ENCODE assay signal across 22 mouse cellular contexts in the genomic region with DNA sequence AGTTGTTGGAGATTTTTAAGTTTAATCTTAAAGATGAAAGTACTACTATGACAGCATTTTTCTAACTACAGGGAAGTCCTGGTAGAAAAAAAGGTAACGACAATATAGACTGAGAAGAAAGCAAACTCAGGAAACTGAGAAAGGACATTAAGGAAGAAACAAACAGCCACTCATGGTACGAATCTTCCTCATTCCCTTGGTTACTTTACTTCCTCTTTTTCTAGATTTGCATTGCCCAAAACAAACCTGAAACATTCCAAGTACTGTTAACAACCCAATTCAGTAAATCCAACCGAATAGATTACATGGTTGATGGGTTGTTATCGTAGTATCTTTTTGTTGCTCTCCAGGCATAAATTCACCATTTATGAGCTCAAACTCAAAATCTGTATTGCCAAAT.
"Had no signal": no experiment of that assay in that cellular context is flagged by ENCODE, and none has a peak within 500 bp of the region (broad histone marks: within the 10 kb centered on the region; RNA-seq: fewer than 3 reads in every experiment).

No protein-coding gene starts in this region.

- ATAC-seq: hindbrain, postnatal 0 days; liver, embryonic 12.5 days had no signal

- H3K9me3 ChIP-seq: heart, embryonic 10.5 days; heart, embryonic 12.5 days; hindbrain, embryonic 13.5 days; hindbrain, embryonic 15.5 days; limb, embryonic 13.5 days; limb, embryonic 15.5 days; liver, embryonic 12.5 days had no signal

- H3K27ac ChIP-seq: heart, embryonic 10.5 days; hindbrain, embryonic 13.5 days; hindbrain, embryonic 15.5 days; hindbrain, postnatal 0 days; limb, embryonic 13.5 days; limb, embryonic 15.5 days; liver, embryonic 12.5 days; liver, embryonic 14.5 days had no signal

- H3K36me3 ChIP-seq: hindbrain, embryonic 15.5 days; liver, embryonic 12.5 days had no signal

- H3K4me2 ChIP-seq: heart, embryonic 12.5 days; hindbrain, embryonic 13.5 days; hindbrain, embryonic 15.5 days; limb, embryonic 13.5 days; limb, embryonic 15.5 days; liver, embryonic 12.5 days had no signal

- H3K27me3 ChIP-seq: heart, embryonic 12.5 days; hindbrain, embryonic 13.5 days; hindbrain, embryonic 15.5 days; limb, embryonic 15.5 days; liver, embryonic 12.5 days had no signal

- DNase-seq: gastrocnemius, postnatal 14 days; gastrocnemius, postnatal 36 days; heart, adult 18-20 months; heart, postnatal 10 days; heart, postnatal 4 days; kidney, adult 18-20 months; kidney, postnatal 10 days; kidney, postnatal 25 days; kidney, postnatal 4 days; layer of hippocampus, adult 9-11 months; layer of hippocampus, postnatal 36 days; left cerebral cortex, postnatal 4 days had no signal

- H3K4me3 ChIP-seq: heart, embryonic 10.5 days; heart, embryonic 12.5 days; hindbrain, embryonic 13.5 days; hindbrain, embryonic 15.5 days; layer of hippocampus, adult 2 months; limb, embryonic 13.5 days; limb, embryonic 15.5 days; liver, embryonic 12.5 days had no signal

- H3K9ac ChIP-seq: heart, embryonic 12.5 days; hindbrain, embryonic 13.5 days; hindbrain, embryonic 15.5 days; limb, embryonic 13.5 days; limb, embryonic 15.5 days; liver, embryonic 12.5 days; liver, embryonic 14.5 days had no signal

- H3K4me1 ChIP-seq: heart, embryonic 10.5 days; heart, embryonic 12.5 days; hindbrain, embryonic 13.5 days; hindbrain, embryonic 15.5 days; limb, embryonic 13.5 days; limb, embryonic 15.5 days; liver, embryonic 12.5 days had no signal
